8 mouse cellular contexts compared by ENCODE assay signal in the genomic region with DNA sequence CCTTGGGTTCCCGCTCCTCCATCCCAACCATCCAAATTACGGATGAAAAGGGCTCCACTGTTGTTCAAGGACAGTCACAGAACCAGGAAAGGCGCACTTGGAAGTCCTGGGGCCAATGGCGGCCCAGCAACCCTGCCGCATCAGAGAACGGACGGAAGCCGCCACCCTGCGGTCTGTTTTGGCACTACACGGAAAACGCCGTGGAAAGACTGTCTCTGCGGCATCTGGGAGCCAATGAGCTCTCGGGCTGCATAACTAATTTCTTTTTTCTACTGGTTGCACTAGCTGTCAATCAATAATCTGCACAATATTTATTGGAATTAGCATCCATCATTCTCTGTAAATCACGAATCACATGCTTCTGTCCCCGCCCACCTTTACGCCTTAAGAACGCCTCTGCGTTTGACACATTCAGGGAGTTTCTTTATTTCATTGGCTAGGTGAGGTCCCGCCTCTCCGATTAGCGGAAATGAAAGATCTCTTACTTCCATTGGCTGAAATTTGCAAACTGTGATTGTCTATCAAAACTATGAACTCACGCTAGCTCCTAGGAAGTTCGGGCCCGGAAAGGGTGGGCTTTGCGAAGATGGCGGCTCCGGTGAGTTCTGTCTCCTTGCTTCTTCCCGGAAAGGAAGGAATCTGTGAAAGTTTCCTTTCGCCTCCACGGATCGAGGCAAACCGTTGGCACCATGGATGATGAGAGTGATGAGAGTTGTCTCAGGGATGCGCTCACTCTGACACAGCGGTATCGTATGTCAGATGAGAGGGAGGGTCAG. TPM values are rescaled to one million over a fixed set of nuclear protein-coding genes. Genes with fewer than 3 reads are reported as not detected.
DNase-seq lines count a peak whose midpoint lies in the region; ATAC-seq and TF ChIP-seq lines count a peak whose summit lies in the region.

A gene (plus strand): TSS at position 464 of the 776 bp plus-strand sequence.

- DNase-seq in 3T3-L1 (ENCODE audit: low read depth, low spot score) = peak; percentile 99
- DNase-seq in adrenal gland, postnatal 4 days (ENCODE audit: low spot score in 2 of 2) = peak; percentile 89 to 93
- peak; percentile 100 for DNase-seq in embryonic facial prominence, embryonic 14.5 days (ENCODE audit: low spot score)
- peak; percentile 98 to 99 for DNase-seq in heart, adult 2 months
- DNase-seq in kidney, adult 8-10 months = peak; percentile 100
- DNase-seq in spleen, postnatal 10 days (ENCODE audit: low spot score in 2 of 2) = peak; percentile 97

- H3K4me2 ChIP-seq in embryonic facial prominence, embryonic 14.5 days (ENCODE audit: low read depth, low read length) = peak within 1 kb of the TSS; percentile 78
- H3K4me2 ChIP-seq in limb, embryonic 13.5 days (replicated peaks) = peak within 1 kb of the TSS; percentile 71
- peak within 1 kb of the TSS; percentile 93 for H3K4me2 ChIP-seq in midbrain, embryonic 16.5 days (ENCODE audit: low read length)

- peak within 1 kb of the TSS; percentile 80 for H3K9ac ChIP-seq in embryonic facial prominence, embryonic 14.5 days (ENCODE audit: low read depth, low read length)
- peak within 1 kb of the TSS; percentile 77 for H3K9ac ChIP-seq in heart, adult 2 months (ENCODE audit: low read depth, low read length)
- H3K9ac ChIP-seq in limb, embryonic 13.5 days = peak within 1 kb of the TSS; percentile 81
- peak within 1 kb of the TSS; percentile 74 for H3K9ac ChIP-seq in midbrain, embryonic 16.5 days (ENCODE audit: low read depth, low read length)

- H3K27me3 ChIP-seq in embryonic facial prominence, embryonic 14.5 days (replicated peaks; ENCODE audit: control insufficient read depth, insufficient read depth, low read length) = no peaks in the 10 kb centered on the region
- H3K27me3 ChIP-seq in heart, adult 2 months (ENCODE audit: control insufficient read depth, insufficient read depth, low read length) = no peaks in the 10 kb centered on the region
- no peaks in the 10 kb centered on the region for H3K27me3 ChIP-seq in limb, embryonic 13.5 days
- H3K27me3 ChIP-seq in midbrain, embryonic 16.5 days (ENCODE audit: control insufficient read depth, insufficient read depth, low read depth, low read length) = no peaks in the 10 kb centered on the region

- TF ChIP-seq CTCF in heart, adult 2 months (IDR thresholded peaks at IDR 0.05) = peak; percentile 94

- peak within 1 kb of the TSS; percentile 58 for H3K4me3 ChIP-seq in embryonic facial prominence, embryonic 14.5 days (ENCODE audit: low read depth, low read length)
- H3K4me3 ChIP-seq in heart, adult 2 months = peak within 1 kb of the TSS; percentile 86
- H3K4me3 ChIP-seq in limb, embryonic 13.5 days = peak within 1 kb of the TSS; percentile 82
- H3K4me3 ChIP-seq in midbrain, embryonic 16.5 days (ENCODE audit: low read depth, low read length) = peak within 1 kb of the TSS; percentile 74

- ATAC-seq in embryonic facial prominence, embryonic 14.5 days (ENCODE audit: low read depth) = peak; percentile 96
- peak; percentile 96 for ATAC-seq in limb, embryonic 13.5 days (ENCODE audit: low FRiP score, low read depth)
- ATAC-seq in midbrain, embryonic 16.5 days = peak; percentile 97

- peaks cover 32% of the 10 kb centered on the region; the same call in 1 of the 2 replicates for H3K36me3 ChIP-seq in embryonic facial prominence, embryonic 14.5 days (ENCODE audit: control insufficient read depth, insufficient read depth, low read length)
- H3K36me3 ChIP-seq in heart, adult 2 months (ENCODE audit: control insufficient read depth, insufficient read depth, low read length) = peaks cover 2% of the 10 kb centered on the region; the same call in 1 of the 2 replicates
- peaks cover 19% of the 10 kb centered on the region for H3K36me3 ChIP-seq in limb, embryonic 13.5 days
- H3K36me3 ChIP-seq in midbrain, embryonic 16.5 days (ENCODE audit: control insufficient read depth, insufficient read depth, low read length) = no peaks in the 10 kb centered on the region; the same call in 1 of the 2 replicates

- under 1% methylated on average over 35 of the region's 36 CpGs for WGBS in embryonic facial prominence, embryonic 14.5 days
- under 1% methylated on average over 36 of the region's 36 CpGs for WGBS in heart, adult 2 months
- under 1% methylated on average over 36 of the region's 36 CpGs for WGBS in limb, embryonic 13.5 days
- under 1% methylated on average over 36 of the region's 36 CpGs for WGBS in midbrain, embryonic 16.5 days

- H3K79me2 ChIP-seq in heart, adult 2 months (replicated peaks; ENCODE audit: control insufficient read depth, insufficient read depth, low read length) = no peaks in the 10 kb centered on the region; the same call in 1 of the 2 replicates

- intact Hi-C loops in heart, adult 2 months (cut with DNase I) = loop anchor here (2.0 to 10.0 kb wide), 5 partner anchors 76 to 330 kb away; a partner anchor contains a TSS

- H3K27ac ChIP-seq in embryonic facial prominence, embryonic 14.5 days (replicated peaks; ENCODE audit: low read depth, low read length) = peak within 1 kb of the TSS; percentile 96
- H3K27ac ChIP-seq in heart, adult 2 months = peak within 1 kb of the TSS; percentile 93
- H3K27ac ChIP-seq in limb, embryonic 13.5 days = peak within 1 kb of the TSS; percentile 94
- peak within 1 kb of the TSS; percentile 95 for H3K27ac ChIP-seq in midbrain, embryonic 16.5 days (ENCODE audit: low read length)

- TF ChIP-seq POLR2A in heart, adult 2 months (IDR thresholded peaks at IDR 0.05; ENCODE audit: insufficient read depth, low read depth, low read length) = peak; percentile 96

- peak; percentile 46; the same call in 1 of the 2 replicates for TF ChIP-seq EP300 in heart, adult 2 months (IDR thresholded peaks at IDR 0.05; ENCODE audit: insufficient read depth, low read depth, low read length)

- H3K4me1 ChIP-seq in embryonic facial prominence, embryonic 14.5 days (ENCODE audit: control insufficient read depth, insufficient read depth, low read length) = no peaks in the 10 kb centered on the region
- H3K4me1 ChIP-seq in heart, adult 2 months (ENCODE audit: control insufficient read depth, insufficient read depth, low read length) = no peaks in the 10 kb centered on the region
- peaks cover 11% of the 10 kb centered on the region for H3K4me1 ChIP-seq in limb, embryonic 13.5 days
- H3K4me1 ChIP-seq in midbrain, embryonic 16.5 days (ENCODE audit: control insufficient read depth, insufficient read depth, low read length) = peaks cover 3% of the 10 kb centered on the region; the same call in 1 of the 2 replicates

- H3K9me3 ChIP-seq in embryonic facial prominence, embryonic 14.5 days (ENCODE audit: control insufficient read depth, low read length) = no peaks in the 10 kb centered on the region
- H3K9me3 ChIP-seq in limb, embryonic 13.5 days = no peaks in the 10 kb centered on the region
- H3K9me3 ChIP-seq in midbrain, embryonic 16.5 days (replicated peaks; ENCODE audit: control insufficient read depth, low read length, poor library complexity, severe bottlenecking) = no peaks in the 10 kb centered on the region

RNA-seq across cellular contexts. Expression of the gene that starts here (rescaled TPM):
- total RNA-seq in adrenal gland, postnatal 4 days (2021) = 10 to 100 TPM; 44.2 to 47.5 TPM
- 70.1 and 71.6 TPM in 2 replicates for polyA plus RNA-seq in embryonic facial prominence, embryonic 14.5 days (2014; fragmentation: Nextera tagmentation; extraction: Ambion mirVana)
- total RNA-seq in heart, adult 2 months (2021) = 10 to 100 TPM; 25.9 to 28.9 TPM
- polyA plus RNA-seq in heart, adult 2 months (2012; rRNA removed) = 10.1 and 19.6 TPM in 2 replicates
- 86.3 and 88.1 TPM in 2 replicates for polyA plus RNA-seq in limb, embryonic 13.5 days (2015; fragmentation: Nextera tagmentation; extraction: Ambion mirVana)
- 44.8 and 48.7 TPM in 2 replicates for polyA plus RNA-seq in midbrain, embryonic 16.5 days (2015; fragmentation: Nextera tagmentation; extraction: Ambion mirVana)

Comparison
In these comparisons a context has a peak if more than half of its experiments do, and no peak if none do; other contexts are left out.
1. Peak in every context shown above with its lines: DNase-seq, ATAC-seq, H3K4me3 ChIP-seq and H3K27ac ChIP-seq.